Mouse (Mus musculus): Measurements from ENCODE around the gene Rrbp1. TPM values are rescaled to one million over a fixed set of nuclear protein-coding genes. Genes with fewer than 3 reads are reported as not detected.

Rrbp1 gene
- polyA plus RNA-seq, 1 experiment from 2014 or later, result 48.7 TPM

DNA sequence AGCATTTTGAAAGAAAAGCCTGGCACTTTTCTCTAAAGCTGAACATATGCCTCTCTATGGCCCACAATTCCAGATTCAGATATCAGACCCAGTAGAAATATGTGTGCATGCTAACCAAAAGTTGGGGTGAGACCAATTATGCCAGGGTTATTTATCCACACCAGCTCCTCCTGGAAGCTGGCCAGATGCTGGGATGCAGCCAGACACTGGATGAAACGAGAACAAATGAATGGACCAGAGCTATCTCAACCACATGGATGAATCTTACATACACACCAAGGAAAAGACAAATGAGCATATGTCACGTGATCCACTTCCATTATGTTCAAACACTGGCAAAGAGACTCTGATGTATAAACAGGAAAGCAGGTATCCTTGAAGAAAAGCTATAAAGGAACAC is 7.5 kb downstream of the Rrbp1 start:
- 69% methylated on average over 2 of the region's 2 CpGs for WGBS

DNA sequence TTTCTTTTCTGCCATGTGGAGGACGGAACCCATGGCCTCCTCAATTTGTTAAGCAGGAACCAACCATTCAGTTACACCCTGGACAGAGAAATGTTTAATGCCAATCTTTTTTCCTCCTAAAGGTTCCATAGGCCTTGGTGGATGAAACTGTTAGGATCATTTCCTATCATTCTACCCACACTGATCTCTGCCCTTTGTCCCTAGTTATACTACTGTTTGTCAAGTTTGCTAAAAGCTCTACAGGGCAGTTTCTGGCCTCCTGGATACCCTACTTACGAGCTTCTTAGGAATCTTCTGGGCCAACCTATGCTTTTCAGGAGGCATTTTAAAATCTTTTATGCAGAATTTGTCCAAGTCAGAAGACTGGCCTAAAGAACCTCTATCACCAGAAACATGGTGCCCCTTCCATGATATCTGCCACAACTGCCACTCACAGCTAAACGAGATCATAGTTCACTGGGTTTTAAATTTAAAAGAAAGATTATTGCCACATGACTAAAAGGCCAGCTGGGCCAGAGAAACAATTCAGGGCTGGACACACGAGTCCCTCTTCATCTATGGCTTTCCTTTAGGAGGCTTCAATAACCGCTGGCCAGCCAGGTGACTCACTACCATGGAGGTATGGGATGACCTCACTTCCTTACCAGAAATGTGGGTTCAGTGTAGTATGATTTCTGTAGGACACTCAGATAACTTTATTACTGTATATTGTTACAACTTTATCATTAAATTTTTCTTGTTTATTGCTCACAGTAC is 8.7 kb downstream of the Rrbp1 start:
- Histone ChIP-seq H3K9me3 (no peaks in the 10 kb centered on the region), H3K36me3 (no peaks in the 10 kb centered on the region), H3K9ac (replicated peaks) (no peak overlapping the region), H3K27ac (replicated peaks) (no peak overlapping the region), H3K4me1 (no peaks in the 10 kb centered on the region), H3K4me3 (no peak overlapping the region), H3K27me3 (no peaks in the 10 kb centered on the region), H3K4me2 (replicated peaks) (no peak overlapping the region)
- ATAC-seq (ENCODE audit: low FRiP score, low read depth), result no peak
- 79% methylated on average over 5 of the region's 5 CpGs for whole genome bisulfite sequencing

More for the DNA sequence above, 7.5 kb downstream of the Rrbp1 start:
- no peak overlapping the region for H3K9ac ChIP-seq (replicated peaks)
- H3K4me3 ChIP-seq, result no peak overlapping the region
- no peak for ATAC-seq (ENCODE audit: low FRiP score, low read depth)
- H3K27me3 ChIP-seq, result no peaks in the 10 kb centered on the region
- H3K9me3 ChIP-seq, result no peaks in the 10 kb centered on the region
- H3K36me3 ChIP-seq, result no peaks in the 10 kb centered on the region
- no peaks in the 10 kb centered on the region for H3K4me1 ChIP-seq
- H3K27ac ChIP-seq (replicated peaks), result no peak overlapping the region
- no peak overlapping the region for H3K4me2 ChIP-seq (replicated peaks)

DNA sequence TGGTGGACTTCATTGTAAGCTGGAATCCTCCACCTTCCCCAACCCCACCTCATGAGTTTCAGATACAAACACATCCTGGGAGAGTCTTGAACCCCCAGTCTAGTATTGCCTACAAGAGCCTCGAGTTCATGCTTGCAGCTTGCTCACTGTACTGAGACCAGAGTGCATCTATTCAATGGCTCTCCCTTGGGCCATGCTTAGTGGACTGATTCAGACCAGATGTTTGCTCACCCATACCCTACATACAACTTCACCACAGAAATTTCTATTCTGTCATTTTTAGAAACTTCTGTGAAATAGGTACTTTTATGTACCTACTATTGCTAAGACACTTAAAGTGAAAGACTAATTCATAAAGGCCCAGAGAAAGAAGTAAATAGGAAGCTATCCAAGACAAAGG is 18.1 kb downstream of the Rrbp1 start:
- no peak overlapping the region for H3K9ac ChIP-seq (replicated peaks)
- H3K9me3 ChIP-seq, result no peaks in the 10 kb centered on the region
- WGBS, result 76% methylated on average over 1 of the region's 1 CpGs
- no peak overlapping the region for H3K27ac ChIP-seq (replicated peaks)
- no peak overlapping the region for H3K4me3 ChIP-seq
- H3K27me3 ChIP-seq, result no peaks in the 10 kb centered on the region
- no peak overlapping the region for H3K4me2 ChIP-seq (replicated peaks)
- peaks cover 7% of the 10 kb centered on the region for H3K4me1 ChIP-seq
- H3K36me3 ChIP-seq, result no peaks in the 10 kb centered on the region
- ATAC-seq (ENCODE audit: low FRiP score, low read depth), result no peak

DNA sequence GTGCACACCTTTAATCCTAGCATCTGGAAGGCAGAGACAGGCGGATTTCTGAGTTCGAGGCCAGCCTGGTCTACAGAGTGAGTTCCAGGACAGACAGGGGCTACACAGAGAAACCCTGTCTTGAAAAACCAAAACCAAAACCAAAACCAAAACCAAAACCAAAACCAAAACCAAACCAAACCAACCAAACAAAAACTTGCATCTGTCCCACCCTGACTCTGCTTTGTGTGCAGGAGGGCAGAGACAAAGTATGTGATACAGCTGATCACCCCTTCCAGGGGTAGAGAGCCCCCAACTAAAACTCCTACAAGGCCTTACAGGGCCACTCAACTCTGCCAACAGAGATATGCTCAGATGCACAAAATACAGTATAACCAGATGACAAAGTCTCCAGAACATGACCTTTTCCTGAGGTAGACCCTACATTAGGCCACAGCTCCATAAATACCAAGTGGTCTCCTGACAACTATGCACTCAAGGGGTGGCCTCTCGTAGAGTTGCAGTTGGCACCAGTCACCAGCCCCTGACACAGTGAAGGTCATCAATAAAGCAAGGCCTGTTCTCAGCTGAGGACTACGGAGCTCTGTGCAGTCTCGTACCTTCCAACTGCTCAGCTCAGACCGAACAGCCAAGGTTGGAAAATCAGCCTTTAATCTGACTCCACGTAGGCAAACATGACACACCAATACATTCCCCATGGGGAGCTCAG is 18.9 kb downstream of the Rrbp1 start:
- Histone ChIP-seq H3K36me3 (no peaks in the 10 kb centered on the region), H3K4me2 (replicated peaks) (no peak overlapping the region), H3K9ac (replicated peaks) (no peak overlapping the region), H3K4me3 (no peak overlapping the region), H3K4me1 (peaks cover 7% of the 10 kb centered on the region), H3K27me3 (no peaks in the 10 kb centered on the region), H3K9me3 (no peaks in the 10 kb centered on the region), H3K27ac (replicated peaks) (no peak overlapping the region)
- 92% methylated on average over 7 of the region's 7 CpGs for WGBS
- no peak for ATAC-seq (ENCODE audit: low FRiP score, low read depth)

DNA sequence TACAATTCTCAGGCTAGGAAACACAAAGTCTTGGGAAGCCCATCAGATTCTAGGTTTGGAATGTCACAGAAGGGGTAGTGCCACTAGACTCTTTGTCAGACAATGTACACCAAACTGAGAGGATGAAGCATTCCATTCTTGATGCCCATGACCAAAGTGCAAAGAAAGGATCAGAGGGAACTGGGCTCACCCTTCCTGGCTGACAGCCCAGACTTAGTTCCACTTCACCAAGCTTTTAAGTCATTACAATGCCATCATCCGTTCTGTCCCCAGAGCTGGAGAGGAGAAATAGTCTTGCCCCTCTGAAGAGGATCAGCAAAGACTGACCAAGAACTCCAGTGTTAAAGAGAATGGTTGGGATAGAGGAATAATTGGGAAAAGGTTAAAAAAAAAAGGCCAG is 20.1 kb downstream of the Rrbp1 start:
- no peak overlapping the region for H3K4me2 ChIP-seq (replicated peaks)
- ATAC-seq (ENCODE audit: low FRiP score, low read depth), result no peak
- WGBS, result 18% methylated on average over 1 of the region's 1 CpGs
- H3K4me1 ChIP-seq, result peaks cover 7% of the 10 kb centered on the region
- H3K36me3 ChIP-seq, result no peaks in the 10 kb centered on the region
- no peak overlapping the region for H3K27ac ChIP-seq (replicated peaks)
- no peak overlapping the region for H3K4me3 ChIP-seq
- no peaks in the 10 kb centered on the region for H3K27me3 ChIP-seq
- H3K9ac ChIP-seq (replicated peaks), result no peak overlapping the region
- H3K9me3 ChIP-seq, result no peaks in the 10 kb centered on the region

DNA sequence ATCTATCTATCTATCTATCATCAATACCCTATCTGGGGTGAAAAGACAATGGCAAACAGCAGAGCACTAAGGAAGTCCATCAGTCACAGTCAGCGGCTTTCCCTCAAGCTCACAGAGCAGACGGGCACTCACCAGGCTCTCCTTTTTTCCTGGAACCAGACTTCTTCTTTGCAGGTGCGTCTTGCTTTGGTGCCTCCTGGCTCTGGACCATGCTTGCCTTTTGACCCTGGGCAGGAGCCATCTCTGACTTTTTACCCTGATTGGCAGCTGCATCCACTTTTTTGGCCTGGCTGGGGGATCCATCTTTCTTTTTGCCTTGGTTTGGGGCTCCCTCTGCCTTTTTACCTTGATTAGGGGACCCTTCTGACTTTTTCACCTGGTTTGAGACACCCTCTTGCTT is 23.0 kb downstream of the Rrbp1 start:
- no peaks in the 10 kb centered on the region for H3K27me3 ChIP-seq
- no peak overlapping the region for H3K9ac ChIP-seq (replicated peaks)
- H3K27ac ChIP-seq (replicated peaks), result no peak overlapping the region
- WGBS, result 85% methylated on average over 3 of the region's 3 CpGs
- H3K9me3 ChIP-seq, result no peaks in the 10 kb centered on the region
- no peak overlapping the region for H3K4me2 ChIP-seq (replicated peaks)
- H3K4me1 ChIP-seq, result peaks cover 7% of the 10 kb centered on the region
- H3K36me3 ChIP-seq, result no peaks in the 10 kb centered on the region
- no peak for ATAC-seq (ENCODE audit: low FRiP score, low read depth)
- H3K4me3 ChIP-seq, result no peak overlapping the region

DNA sequence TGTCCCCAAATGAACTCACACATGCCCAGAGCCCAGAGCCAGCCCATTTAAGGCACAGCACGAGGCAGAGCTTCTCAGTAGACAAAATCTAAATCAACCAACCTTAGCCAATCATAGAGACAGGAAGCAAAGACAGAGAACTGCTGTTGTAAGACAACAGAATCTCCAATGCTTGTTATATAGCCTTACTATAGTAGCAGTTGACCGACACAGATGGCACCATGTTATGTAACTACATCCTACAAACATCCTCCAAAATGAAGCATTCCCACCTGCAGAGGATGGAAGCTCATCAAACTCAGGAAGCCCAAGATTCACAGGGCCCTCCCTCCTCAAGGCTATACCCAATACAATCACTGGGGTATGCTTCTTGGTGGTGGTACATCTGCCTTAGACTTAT is 23.6 kb downstream of the Rrbp1 start:
- no peak overlapping the region for H3K9ac ChIP-seq (replicated peaks)
- WGBS, result 83% methylated on average over 2 of the region's 2 CpGs
- H3K27ac ChIP-seq (replicated peaks), result no peak overlapping the region
- no peaks in the 10 kb centered on the region for H3K9me3 ChIP-seq
- H3K4me3 ChIP-seq, result no peak overlapping the region
- peaks cover 7% of the 10 kb centered on the region for H3K4me1 ChIP-seq
- no peaks in the 10 kb centered on the region for H3K36me3 ChIP-seq
- ATAC-seq (ENCODE audit: low FRiP score, low read depth), result no peak
- no peaks in the 10 kb centered on the region for H3K27me3 ChIP-seq
- H3K4me2 ChIP-seq (replicated peaks), result no peak overlapping the region

DNA sequence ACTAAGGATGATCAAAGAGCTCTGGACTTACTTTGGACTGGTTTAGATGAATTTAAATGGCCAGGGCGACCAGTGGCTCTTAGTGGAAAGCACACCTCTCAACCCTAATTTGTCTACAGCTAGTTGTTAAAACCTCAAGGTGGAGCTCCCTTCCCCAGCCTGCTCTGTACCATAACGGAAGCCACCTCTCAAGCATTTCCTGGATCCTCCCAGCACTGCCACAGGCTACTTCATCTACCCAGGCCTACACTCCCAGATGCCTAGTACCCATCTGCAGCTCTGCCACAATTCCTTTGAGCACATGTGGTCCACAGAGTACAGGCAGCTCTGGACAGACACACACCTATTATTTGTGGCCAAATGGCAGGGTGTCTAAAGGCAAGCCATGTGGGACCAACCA is 27.6 kb downstream of the Rrbp1 start:
- H3K4me1 ChIP-seq, result no peaks in the 10 kb centered on the region
- H3K9me3 ChIP-seq, result no peaks in the 10 kb centered on the region
- no peak for ATAC-seq (ENCODE audit: low FRiP score, low read depth)
- no peaks in the 10 kb centered on the region for H3K36me3 ChIP-seq
- H3K4me2 ChIP-seq (replicated peaks), result no peak overlapping the region
- 82% methylated on average over 2 of the region's 2 CpGs for WGBS
- H3K9ac ChIP-seq (replicated peaks), result no peak overlapping the region
- no peaks in the 10 kb centered on the region for H3K27me3 ChIP-seq
- no peak overlapping the region for H3K27ac ChIP-seq (replicated peaks)
- H3K4me3 ChIP-seq, result no peak overlapping the region

DNA sequence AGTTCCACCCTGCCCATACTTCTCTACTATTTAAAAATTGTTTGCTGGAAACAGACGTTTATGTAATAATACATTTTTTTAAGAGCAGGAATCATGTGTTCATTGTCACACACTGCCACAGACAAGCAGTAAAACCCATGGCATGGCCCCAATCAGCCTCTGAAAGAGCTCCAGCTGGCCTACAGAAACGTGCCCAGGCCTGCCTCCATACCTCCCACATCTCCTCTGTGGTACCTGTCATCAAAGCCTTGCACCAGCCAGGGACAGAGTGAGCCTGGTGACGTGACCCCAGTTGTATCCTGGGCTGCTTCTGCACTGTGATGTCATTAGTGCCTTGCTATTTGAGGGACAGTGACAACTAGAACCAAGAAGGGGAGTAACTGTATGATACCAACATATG is 28.2 kb downstream of the Rrbp1 start:
- Histone ChIP-seq H3K4me2 (replicated peaks) (no peak overlapping the region), H3K9ac (replicated peaks) (no peak overlapping the region), H3K9me3 (no peaks in the 10 kb centered on the region), H3K4me1 (no peaks in the 10 kb centered on the region), H3K4me3 (no peak overlapping the region), H3K36me3 (no peaks in the 10 kb centered on the region), H3K27me3 (no peaks in the 10 kb centered on the region), H3K27ac (replicated peaks) (no peak overlapping the region)
- WGBS, result 57% methylated on average over 3 of the region's 3 CpGs
- no peak for ATAC-seq (ENCODE audit: low FRiP score, low read depth)

DNA sequence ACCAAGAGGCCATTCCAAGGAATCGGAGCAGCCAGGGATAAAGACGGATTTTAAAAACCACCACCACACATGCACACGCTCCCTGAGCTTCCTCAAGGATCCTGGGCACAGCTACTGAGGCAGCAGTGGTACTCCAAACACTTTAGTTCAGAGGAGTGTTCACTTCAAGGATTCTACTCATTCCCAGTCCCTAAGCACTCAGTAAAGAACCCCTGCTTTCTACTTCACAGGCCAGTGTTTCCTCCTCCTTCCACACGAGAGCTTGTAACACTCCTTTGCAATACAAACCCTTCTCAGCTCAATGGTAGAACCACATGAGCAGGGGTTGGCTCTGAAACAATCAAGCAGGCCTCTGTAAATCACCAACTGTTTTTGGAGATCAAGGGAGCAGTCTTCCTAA is 28.9 kb downstream of the Rrbp1 start:
- no peaks in the 10 kb centered on the region for H3K36me3 ChIP-seq
- ATAC-seq (ENCODE audit: low FRiP score, low read depth), result no peak
- no peak overlapping the region for H3K27ac ChIP-seq (replicated peaks)
- H3K27me3 ChIP-seq, result no peaks in the 10 kb centered on the region
- H3K4me1 ChIP-seq, result no peaks in the 10 kb centered on the region
- 85% methylated on average over 4 of the region's 4 CpGs for WGBS
- no peak overlapping the region for H3K4me3 ChIP-seq
- no peak overlapping the region for H3K9ac ChIP-seq (replicated peaks)
- no peak overlapping the region for H3K4me2 ChIP-seq (replicated peaks)
- no peaks in the 10 kb centered on the region for H3K9me3 ChIP-seq

DNA sequence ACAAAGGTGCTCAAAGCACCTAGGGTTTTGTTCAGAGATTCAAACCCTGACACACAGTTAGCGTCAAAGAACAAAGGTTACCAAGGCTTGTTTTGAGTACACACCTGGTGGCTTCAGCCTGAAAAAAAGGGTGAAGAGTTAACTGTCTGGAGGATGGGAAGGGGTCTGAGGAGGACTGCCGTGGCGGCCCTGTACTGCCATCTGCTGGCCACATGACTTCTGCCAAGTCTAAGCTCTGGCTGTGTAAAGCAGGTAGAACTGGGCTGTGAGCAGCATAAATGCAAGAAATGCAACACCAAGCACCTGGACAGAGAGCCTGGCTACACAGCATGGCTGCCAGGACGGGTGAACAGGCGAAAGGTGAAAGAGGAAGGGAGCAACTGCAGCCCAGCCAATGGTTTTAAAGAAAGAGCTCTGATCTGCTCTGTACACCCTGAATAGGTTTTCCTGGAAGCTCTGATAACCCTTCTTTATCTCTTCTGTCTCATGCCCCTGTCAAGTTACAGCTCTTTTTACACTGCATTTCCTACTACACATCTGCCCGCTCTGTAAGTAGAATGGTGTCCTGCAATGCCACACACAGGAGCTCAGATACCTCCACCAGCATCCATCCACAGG is 30.2 kb downstream of the Rrbp1 start:
- H3K4me2 ChIP-seq (replicated peaks), result no peak overlapping the region
- no peaks in the 10 kb centered on the region for H3K27me3 ChIP-seq
- H3K9me3 ChIP-seq, result no peaks in the 10 kb centered on the region
- no peak overlapping the region for H3K9ac ChIP-seq (replicated peaks)
- H3K4me3 ChIP-seq, result no peak overlapping the region
- ATAC-seq (ENCODE audit: low FRiP score, low read depth), result peak; percentile 85; the same call in 1 of the 2 replicates
- no peak overlapping the region for H3K27ac ChIP-seq (replicated peaks)
- no peaks in the 10 kb centered on the region for H3K4me1 ChIP-seq
- 46% methylated on average over 6 of the region's 6 CpGs for WGBS
- H3K36me3 ChIP-seq, result no peaks in the 10 kb centered on the region

DNA sequence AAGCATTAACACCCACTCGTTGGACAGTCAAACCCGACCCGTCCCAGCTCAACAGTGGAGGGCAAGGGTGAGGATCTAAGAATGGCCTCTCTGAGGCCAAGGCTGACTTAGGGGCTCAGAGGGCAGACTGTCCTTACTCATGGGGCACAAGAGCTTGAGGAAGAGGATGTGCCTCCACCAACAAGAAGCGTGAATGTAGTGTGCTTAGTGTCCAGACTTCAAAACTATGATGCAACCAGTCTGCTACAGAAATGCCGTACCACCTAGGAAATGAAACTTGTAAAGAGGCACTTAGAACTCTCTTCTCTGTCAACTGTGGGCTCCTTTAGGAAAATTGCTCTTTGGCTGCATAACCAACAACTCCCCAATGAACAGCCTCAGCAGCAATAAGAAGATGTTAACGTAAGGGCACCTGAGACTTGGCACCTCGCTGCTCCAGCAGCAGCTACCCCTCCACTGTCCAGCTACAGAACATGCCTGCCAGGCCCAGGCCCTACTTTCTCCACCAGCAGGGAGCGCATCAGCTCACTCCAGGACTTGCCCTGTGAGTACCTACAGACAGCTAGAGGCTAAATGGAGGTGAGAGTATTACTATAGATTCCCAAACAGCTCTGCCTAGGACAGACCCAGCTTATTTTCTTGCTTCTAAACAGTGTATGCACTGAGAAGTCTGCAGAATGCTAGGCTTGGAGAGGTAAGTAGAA is 32.5 kb downstream of the Rrbp1 start:
- Histone ChIP-seq H3K4me3 (no peak overlapping the region), H3K4me1 (no peaks in the 10 kb centered on the region), H3K36me3 (no peaks in the 10 kb centered on the region), H3K9me3 (no peaks in the 10 kb centered on the region), H3K27ac (replicated peaks) (no peak overlapping the region), H3K27me3 (no peaks in the 10 kb centered on the region), H3K4me2 (replicated peaks) (no peak overlapping the region), H3K9ac (replicated peaks) (no peak overlapping the region)
- no peak for ATAC-seq (ENCODE audit: low FRiP score, low read depth)
- 92% methylated on average over 8 of the region's 8 CpGs for WGBS

Measured in midbrain, embryonic 12.5 days (tissue).